Mouse (Mus musculus): ENCODE measurements around the gene Tgif2.
"Not testable (repeated sequence)": the region's sequence is repeated elsewhere in the genome, so short reads cannot be mapped to it uniquely, and the experiment has no call there.

Gene Tgif2

GRCm38 (mm10) chr2:156842711-156843110 is 2.9 kb downstream of the Tgif2 start:
- DNase-seq (ENCODE audit: low read depth, low spot score): no peak

- no peak for DNase-seq (ENCODE audit: low read depth, low spot score)
Measured at GRCm38 (mm10) chr2:156843331-156843730, 3.5 kb downstream of the Tgif2 start.

GRCm38 (mm10) chr2:156844715-156845114 is 4.9 kb downstream of the Tgif2 start:
- DNase-seq (ENCODE audit: low read depth, low spot score): no peak

- no peak for DNase-seq (ENCODE audit: low read depth, low spot score)
Measured at GRCm38 (mm10) chr2:156847653-156848052, 7.8 kb downstream of the Tgif2 start.

- no peak for DNase-seq (ENCODE audit: low read depth, low spot score)
Measured at GRCm38 (mm10) chr2:156848526-156849182, 8.8 kb downstream of the Tgif2 start.

- no peak for DNase-seq (ENCODE audit: low read depth, low spot score)
Measured at GRCm38 (mm10) chr2:156850505-156850904, 10.7 kb downstream of the Tgif2 start.

- not testable (repeated sequence) for DNase-seq (ENCODE audit: low read depth, low spot score)
Measured at GRCm38 (mm10) chr2:156853584-156853983, 13.8 kb downstream of the Tgif2 start.

- DNase-seq (ENCODE audit: low read depth, low spot score): not testable (repeated sequence)
Measured at GRCm38 (mm10) chr2:156853999-156854771, 14.4 kb downstream of the Tgif2 start.

- no peak for DNase-seq (ENCODE audit: low read depth, low spot score)
Measured at GRCm38 (mm10) chr2:156856311-156856710, 16.5 kb downstream of the Tgif2 start.

- no peak for DNase-seq (ENCODE audit: low read depth, low spot score)
Measured at GRCm38 (mm10) chr2:156857385-156857791, 17.6 kb downstream of the Tgif2 start.

- no peak for DNase-seq (ENCODE audit: low read depth, low spot score)
Measured at GRCm38 (mm10) chr2:156857835-156858234, 18.0 kb downstream of the Tgif2 start, which contains the start of gene 4930518I15Rik. Gene 4930518I15Rik, minus strand, starts transcription at chr2:156857946.

- DNase-seq (ENCODE audit: low read depth, low spot score): no peak
Measured at GRCm38 (mm10) chr2:156858671-156859070, 18.9 kb downstream of the Tgif2 start.

- DNase-seq (ENCODE audit: low read depth, low spot score): no peak
Measured at GRCm38 (mm10) chr2:156862041-156862717, 22.4 kb downstream of the Tgif2 start.

- DNase-seq (ENCODE audit: low read depth, low spot score): peak; percentile 94
Measured at GRCm38 (mm10) chr2:156862772-156863486, 23.1 kb downstream of the Tgif2 start, which contains the start of gene Rab5if. Gene Rab5if, plus strand, starts transcription at chr2:156863128.

- no peak for DNase-seq (ENCODE audit: low read depth, low spot score)
Measured at GRCm38 (mm10) chr2:156863487-156864160, 23.8 kb downstream of the Tgif2 start.

GRCm38 (mm10) chr2:156864481-156864880 is 24.7 kb downstream of the Tgif2 start:
- DNase-seq (ENCODE audit: low read depth, low spot score): no peak

- no peak for DNase-seq (ENCODE audit: low read depth, low spot score)
Measured at GRCm38 (mm10) chr2:156868994-156869393, 29.2 kb downstream of the Tgif2 start.

GRCm38 (mm10) chr2:156869554-156869953 is 29.7 kb downstream of the Tgif2 start:
- DNase-seq (ENCODE audit: low read depth, low spot score): no peak

- no peak for DNase-seq (ENCODE audit: low read depth, low spot score)
Measured at GRCm38 (mm10) chr2:156870519-156870918, 30.7 kb downstream of the Tgif2 start.

- peak; percentile 30 for DNase-seq (ENCODE audit: low read depth, low spot score)
Measured at GRCm38 (mm10) chr2:156873629-156874028, 33.8 kb downstream of the Tgif2 start.

Data from brain, embryonic 18.5 days (tissue).